Mouse (Mus musculus): ENCODE results near the gene Pusl1.

The Pusl1 gene

DNA sequence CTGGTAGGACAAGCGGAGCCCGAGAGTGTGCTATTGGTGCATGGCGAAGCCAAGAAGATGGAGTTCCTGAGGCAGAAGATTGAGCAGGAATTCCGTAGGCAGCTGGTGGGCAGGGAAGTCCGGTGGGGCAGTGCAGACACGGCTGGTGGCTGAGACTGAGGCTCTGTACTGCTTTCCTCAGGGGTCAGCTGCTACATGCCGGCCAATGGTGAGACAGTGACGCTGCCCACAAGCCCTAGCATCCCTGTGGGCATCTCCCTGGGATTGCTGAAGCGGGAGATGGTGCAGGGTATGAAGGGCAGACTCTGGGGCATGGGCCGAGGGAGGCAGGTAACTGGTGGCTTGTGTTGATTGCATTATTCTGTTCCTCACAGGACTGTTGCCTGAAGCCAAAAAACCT is 3.9 kb downstream of the Pusl1 start:
- DNase-seq (ENCODE audit: low read depth in 1 of 2, low spot score in 2 of 2), result no peak

DNA sequence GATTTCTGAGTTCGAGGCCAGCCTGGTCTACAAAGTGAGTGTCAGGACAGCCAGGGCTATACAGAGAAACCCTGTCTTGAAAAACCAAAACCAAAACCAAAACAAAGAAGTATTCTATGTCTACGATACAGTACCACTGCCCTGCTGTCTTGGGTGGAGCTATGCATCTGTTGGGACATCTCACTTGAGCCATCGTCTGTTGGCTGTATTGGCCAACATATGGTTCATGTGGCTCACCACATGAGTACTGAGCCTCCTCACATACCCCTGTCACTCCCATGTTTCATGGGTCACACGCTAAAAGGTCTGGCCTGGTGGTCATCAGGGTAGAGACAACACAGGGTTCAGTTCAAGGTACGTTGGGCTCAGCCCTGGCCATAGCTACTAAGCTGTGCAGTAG is 5.3 kb downstream of the Pusl1 start:
- no peak for DNase-seq (ENCODE audit: low read depth in 1 of 2, low spot score in 2 of 2)

DNA sequence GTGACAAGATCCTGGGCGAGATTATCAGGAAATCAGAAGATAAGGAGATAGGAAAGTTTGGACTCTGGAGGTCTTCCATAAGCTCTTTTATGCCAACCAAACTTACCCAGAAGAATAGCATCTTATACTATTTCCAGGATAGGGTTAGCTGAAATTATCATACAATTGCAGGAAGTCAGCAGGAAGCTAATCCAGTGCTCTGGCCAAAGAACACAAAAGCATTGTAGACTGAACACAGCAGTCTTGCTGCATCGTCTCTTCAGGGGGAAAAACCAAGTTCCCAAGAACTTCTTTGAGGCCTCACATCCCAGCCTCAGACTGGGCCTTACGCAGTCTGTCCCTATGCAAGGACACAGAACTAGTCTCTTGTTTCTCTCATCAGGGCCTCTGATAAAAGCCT is 8.0 kb downstream of the Pusl1 start:
- no peak for DNase-seq (ENCODE audit: low read depth in 1 of 2, low spot score in 2 of 2)

DNA sequence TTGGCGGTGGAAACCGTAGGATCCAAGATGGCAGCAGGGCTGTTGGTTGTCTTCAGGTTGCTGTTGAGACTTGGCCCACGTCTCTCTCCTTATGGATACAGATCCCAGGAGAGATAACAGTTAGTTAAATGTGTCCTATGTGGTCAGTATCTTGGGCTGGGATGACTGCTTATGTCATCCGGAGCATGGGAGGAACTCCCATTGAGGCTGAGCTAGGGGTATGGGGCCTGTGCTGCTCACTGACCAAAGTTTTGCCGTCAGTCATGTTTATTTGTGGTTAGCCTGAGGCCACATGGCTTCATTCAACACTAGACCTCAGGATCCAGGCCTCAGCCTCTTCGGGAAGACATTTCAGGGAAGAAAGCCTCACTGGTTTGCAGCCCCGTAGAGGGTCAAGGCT is 20.2 kb downstream of the Pusl1 start:
- no peak for DNase-seq (ENCODE audit: low read depth in 1 of 2, low spot score in 2 of 2)

DNA sequence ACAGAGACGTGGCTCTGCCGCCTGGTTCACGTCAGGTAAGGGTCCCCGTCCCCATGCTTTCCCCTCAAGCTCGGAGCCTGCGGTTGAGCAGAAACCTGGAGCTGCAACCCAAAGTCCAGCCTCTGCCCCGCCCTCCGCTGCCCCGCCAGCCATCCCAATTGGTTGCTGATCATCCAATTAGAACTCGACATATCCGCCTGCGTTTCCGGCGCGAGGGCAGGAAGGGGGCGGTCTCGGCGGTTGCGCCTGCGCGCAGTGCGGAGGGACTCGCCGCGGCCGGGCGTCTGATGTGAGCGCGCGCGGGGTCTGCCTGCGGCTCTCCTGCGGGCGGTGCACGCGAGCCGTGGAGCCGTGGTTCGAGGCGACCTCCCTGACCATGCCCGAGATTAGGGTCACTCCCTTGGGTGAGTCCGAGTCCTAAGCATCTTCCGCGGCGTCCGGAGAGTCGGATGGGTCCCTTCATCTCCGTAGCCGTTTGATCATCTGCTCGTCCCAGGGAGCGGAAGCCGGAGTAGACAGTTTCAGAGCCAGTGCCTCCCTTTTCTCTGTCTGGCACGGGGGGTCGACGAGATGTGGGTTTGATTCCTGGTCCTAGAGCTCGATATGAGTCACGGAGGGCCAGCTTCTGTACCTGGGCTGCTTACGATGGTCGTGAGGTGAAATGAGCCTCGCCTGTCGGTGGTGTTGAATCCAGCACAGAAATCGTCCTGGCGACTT is 22.1 kb downstream of the Pusl1 start, which contains the start of the genes Cptp and Ints11:
Gene Cptp, minus strand, starts transcription at position 124 of the 717 bp plus-strand sequence.
Gene Ints11, plus strand, starts transcription at position 230 of the 717 bp plus-strand sequence.
- DNase-seq (ENCODE audit: low read depth in 1 of 2, low spot score in 2 of 2), result peak; percentile 78 to 90

DNA sequence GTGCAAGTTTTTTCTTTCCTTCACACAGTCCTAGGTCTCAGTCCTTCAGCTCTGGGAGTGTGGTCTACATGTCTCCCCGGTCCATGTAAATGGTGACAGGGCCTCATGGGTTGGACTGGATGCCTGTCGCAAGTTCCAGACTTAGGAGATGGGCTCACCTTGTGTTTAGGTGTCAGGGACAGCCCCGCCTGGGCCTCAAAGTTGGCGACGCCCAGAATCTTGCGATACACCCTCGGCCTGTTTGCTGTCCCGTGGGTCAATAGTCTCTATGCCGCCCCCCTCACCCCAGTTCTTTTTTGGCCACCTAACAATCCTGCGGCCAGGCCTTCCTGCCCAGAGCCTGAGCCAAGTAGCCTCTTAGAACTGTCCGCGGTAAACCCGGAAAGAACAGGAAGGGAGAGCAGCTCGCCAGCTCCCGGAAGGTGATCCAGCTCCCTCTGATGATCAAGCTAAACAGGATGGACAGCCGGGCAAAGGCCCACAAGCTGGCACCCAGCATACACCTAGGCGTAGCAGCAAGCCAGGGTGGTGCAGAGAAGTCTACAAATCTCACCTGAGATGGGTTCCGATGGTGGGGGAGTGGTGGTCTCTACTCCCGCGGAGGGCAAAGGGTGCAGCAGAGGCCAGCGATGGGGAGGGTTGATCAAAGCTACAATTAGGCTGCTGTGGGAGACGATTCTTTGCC is 22.8 kb downstream of the Pusl1 start:
- no peak for DNase-seq (ENCODE audit: low read depth in 1 of 2, low spot score in 2 of 2)

DNA sequence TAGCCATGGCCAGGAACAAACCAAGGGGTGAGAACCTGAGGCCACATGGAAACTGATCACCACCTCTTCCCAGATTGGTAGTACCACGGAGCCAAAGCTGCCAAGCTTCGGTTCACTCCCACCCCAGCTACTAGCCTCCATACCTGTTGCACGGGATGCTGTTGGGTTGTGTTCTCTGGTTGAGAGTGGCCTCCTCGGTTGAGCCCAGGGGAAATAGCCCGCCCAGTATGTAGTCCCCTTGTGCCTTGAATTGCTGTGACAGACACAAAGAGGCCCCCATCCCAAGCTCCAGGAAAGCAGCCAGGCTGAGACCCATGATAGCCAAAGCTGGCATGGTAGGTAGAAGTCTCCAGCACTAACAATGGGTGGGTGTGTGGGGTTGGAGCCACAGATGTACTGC is 28.6 kb downstream of the Pusl1 start, which contains the start of gene Tas1r3:
Gene Tas1r3, minus strand, starts transcription at position 362 of the 400 bp plus-strand sequence.
- DNase-seq (ENCODE audit: low read depth in 1 of 2, low spot score in 2 of 2), result no peak

DNA sequence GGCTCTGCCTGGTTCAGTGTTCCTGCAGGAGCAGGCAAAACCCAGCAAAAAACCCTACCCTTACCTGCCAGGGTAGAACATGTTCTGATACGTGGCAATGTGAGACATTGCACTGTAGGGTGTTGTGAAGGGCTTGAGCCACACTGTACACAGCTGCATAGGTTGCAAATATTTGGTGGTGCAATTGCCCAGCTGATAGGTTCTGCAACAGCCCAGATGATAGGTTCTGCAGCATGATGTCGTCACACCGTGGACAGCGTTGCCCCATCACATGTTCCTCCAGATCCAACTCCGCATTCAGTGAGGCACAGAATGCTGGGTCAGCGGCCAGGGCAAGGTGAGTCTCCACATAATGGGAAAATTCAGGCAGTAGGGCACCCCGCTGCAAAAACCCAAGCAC is 29.8 kb downstream of the Pusl1 start:
- no peak for DNase-seq (ENCODE audit: low read depth in 1 of 2, low spot score in 2 of 2)

DNA sequence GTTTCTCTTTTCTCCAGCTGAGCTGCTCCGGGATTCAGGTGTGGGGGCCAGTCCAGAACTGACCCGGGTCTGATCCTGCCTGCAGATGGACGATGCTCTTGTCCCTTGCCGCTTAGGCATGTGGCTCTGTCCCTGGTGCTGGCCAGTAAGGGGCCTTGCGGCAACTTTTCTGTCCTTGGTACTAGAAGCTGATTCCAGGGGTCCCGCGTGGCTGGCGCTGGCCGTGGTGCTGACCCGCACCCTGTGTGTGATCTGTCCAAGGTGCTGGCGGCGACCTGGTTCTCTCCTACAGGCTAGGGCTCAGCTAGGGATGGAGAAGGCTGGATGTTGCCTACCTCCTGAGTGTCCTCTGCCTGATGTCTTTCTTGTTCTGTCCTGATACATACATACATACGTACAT is 32.3 kb downstream of the Pusl1 start:
- DNase-seq (ENCODE audit: low read depth in 1 of 2, low spot score in 2 of 2), result no peak

DNA sequence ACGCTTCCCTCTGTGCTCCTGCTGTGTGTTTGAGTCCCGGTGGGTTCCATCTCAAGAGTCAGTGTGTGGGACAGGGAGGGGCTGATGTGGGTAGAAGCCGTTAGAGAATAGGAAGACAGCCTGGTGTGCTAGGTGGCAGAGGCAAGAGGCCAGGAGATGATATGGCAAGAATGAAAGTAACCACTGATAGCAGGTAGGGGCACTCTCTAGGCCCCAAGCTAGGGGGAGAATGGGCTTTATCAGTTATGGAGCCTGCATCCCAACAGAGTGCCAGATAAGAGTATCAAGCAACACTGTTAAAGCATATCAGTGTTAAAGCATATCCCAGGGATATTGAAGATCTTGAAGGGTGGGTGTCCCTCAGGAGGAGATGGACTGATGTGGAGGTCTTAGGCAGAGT is 34.7 kb downstream of the Pusl1 start:
- DNase-seq (ENCODE audit: low read depth in 1 of 2, low spot score in 2 of 2), result no peak

DNA sequence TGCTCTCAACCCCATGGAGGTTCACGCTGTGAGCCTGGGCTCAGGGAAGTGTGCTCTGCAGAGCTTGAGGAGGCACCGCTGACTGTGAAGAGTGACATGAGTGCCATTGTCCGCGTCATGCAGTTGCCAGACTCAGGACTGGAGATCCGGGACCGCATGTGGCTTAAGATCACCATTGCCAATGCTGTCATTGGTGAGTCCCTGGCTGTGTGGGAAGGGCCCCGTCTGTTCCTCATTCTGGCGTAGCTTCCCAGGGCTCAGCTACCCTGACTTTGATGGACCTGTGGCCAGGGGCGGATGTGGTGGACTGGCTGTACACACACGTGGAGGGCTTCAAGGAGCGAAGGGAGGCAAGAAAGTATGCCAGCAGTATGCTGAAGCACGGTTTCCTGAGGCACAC is 35.5 kb downstream of the Pusl1 start:
- DNase-seq (ENCODE audit: low read depth in 1 of 2, low spot score in 2 of 2), result no peak

DNA sequence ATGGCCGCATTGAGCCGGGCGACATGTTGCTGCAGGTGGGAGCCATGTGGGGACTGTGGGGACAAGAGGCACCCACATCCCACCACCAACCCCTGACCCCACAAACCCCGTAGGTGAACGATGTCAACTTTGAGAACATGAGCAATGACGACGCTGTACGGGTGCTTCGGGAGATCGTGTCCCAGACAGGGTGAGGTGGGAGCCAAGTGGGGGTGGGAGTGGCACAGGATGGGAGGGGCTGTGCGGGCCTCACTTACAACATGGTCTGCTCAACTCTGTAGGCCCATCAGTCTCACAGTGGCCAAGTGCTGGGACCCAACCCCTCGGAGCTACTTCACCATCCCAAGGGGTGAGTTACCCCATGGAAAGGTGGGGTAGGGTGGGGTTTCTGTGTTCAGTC is 36.6 kb downstream of the Pusl1 start:
- DNase-seq (ENCODE audit: low read depth in 1 of 2, low spot score in 2 of 2), result no peak

DNA sequence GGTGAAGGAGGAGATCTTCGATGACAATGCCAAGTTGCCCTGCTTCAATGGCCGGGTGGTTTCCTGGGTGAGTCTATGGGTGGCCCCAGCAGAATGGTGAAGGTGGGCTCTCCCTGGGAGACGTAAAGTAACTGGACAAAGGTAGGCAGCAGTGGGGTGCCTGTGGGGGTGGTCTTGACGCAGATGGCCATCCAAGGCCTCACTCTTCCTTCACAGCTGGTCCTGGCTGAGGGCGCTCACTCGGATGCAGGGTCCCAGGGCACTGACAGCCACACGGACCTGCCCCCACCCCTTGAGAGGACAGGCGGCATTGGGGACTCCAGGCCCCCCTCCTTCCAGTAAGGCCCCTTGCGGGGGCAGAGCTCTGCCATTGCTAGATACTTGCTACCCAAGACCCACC is 38.2 kb downstream of the Pusl1 start:
- DNase-seq (ENCODE audit: low read depth in 1 of 2, low spot score in 2 of 2), result no peak

DNA sequence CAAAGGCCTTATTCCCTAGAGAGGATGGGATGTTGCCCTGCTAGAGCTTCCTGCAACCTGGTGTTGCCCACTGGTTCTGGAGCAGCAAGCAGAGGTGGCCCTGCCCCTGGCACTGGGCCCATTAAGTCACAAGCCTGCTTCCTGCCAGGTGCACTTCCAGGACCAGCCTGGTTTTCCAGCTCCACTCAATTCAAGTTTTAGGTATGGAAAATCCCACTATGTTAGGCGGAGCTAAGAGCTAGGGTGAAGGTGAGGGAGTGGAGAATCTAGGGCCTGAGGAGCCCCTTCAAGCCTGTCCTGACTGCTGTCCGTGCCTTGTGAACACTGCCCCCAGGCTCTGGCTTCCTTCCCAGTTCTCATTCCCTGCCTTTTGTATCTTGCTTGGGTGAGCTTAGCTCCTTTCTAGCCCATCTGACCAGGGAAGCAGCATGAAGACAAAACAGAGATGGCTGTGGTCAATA is 39.6 kb downstream of the Pusl1 start:
- no peak for DNase-seq (ENCODE audit: low read depth in 1 of 2, low spot score in 2 of 2)

DNA sequence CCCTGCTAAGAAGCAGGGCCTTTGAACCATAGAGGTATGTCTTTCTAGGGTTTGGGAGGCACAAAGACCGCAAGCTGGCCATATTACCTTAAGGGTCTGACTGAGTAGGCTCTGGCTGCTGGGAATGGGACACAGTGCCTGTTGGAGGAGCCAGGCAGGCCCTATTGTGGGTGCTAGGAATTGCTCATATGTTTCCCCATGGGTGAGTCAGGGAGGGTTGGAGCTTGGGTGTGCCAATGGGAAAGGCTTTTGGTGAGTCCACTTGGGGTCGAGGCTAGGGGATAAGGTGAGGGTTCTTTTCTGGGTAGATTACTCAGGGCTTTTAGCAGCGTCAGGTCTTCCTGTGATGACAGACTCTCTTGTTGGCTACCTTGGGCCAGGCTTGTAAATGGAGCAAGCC is 40.2 kb downstream of the Pusl1 start:
- DNase-seq (ENCODE audit: low read depth in 1 of 2, low spot score in 2 of 2), result no peak

DNA sequence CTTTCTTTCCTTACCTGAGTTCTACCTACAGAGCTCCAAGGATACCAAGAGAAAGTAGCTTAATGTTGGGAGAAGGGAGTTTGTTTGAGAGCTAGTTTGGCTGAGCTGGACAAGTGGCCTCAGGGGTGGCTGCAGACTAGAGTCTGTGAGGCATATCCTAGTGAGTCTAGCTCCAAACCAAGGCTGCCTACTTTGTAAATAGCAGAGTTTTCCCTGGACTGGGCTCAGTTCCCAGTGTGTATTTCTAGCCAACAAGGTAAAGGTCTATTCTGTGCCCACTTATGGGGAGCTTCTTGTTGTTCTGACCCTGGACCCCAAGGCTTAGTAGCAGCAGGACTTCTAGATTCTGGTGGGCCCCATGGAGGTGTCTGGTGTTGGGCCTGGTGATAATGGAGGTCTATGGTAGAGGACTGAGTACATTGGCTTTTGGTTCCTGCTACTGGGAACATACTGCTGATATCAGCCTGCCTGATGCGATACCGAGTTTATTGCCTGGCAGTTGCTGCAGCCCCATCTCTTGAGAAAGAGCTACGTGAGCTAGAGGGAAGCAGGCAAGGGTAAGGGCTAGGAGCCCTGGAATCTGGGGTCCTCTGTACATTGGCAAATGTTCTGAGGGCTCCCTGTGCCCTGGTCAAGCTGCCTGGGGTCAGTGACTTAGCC is 41.7 kb downstream of the Pusl1 start:
- DNase-seq (ENCODE audit: low read depth in 1 of 2, low spot score in 2 of 2), result no peak

DNA sequence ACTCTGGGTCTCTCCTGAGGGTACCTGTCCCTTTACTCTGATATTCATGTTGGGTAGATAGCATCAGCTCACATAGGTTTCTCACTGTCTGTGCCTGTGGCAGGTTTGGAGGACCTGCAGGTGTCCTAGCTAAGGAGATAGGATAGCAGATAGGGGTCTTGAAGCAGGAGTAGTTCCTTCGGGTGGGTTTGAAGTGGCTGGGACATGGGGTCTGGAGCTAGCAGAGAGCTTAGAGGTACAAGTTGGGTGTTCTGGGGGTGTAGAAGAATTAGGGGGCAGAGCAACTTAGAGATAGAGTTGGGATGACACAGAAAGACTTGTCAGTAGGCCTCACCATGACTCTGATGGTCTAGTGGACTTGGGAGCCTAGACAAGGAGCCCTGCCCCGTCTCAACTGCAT is 42.2 kb downstream of the Pusl1 start:
- no peak for DNase-seq (ENCODE audit: low read depth in 1 of 2, low spot score in 2 of 2)

DNA sequence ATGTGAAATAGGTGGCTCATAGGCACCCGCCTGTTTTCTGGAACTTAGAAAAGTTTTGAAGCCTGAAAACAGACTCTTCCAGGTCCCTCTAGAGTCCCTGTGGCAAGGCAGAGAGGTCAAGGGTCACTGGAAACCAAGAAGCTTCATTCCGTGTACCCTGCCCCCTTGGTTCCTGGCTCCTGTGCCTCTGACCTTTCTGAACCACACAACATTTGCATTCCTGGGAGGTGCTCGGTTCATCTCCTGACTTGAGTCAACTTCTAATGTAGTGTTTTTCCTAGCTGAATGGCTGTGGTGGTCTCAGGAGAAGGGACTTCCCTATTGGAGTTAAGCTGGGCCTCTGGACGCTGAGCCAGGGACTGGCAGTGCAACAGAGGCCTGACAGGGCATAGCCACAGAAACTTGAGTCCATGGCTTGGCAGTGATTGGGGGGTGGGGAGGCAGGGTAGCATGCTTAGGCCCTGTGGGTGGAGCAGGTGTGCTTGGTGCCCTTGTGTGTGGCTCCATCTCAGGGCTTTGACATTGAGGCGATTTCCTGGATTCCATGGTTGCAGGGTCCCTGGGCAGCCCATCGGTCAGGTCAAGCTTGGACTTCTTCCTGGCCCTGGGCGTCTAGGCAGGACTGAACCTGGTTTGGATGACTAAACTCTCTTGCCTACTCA is 43.0 kb downstream of the Pusl1 start:
- no peak for DNase-seq (ENCODE audit: low read depth in 1 of 2, low spot score in 2 of 2)

DNA sequence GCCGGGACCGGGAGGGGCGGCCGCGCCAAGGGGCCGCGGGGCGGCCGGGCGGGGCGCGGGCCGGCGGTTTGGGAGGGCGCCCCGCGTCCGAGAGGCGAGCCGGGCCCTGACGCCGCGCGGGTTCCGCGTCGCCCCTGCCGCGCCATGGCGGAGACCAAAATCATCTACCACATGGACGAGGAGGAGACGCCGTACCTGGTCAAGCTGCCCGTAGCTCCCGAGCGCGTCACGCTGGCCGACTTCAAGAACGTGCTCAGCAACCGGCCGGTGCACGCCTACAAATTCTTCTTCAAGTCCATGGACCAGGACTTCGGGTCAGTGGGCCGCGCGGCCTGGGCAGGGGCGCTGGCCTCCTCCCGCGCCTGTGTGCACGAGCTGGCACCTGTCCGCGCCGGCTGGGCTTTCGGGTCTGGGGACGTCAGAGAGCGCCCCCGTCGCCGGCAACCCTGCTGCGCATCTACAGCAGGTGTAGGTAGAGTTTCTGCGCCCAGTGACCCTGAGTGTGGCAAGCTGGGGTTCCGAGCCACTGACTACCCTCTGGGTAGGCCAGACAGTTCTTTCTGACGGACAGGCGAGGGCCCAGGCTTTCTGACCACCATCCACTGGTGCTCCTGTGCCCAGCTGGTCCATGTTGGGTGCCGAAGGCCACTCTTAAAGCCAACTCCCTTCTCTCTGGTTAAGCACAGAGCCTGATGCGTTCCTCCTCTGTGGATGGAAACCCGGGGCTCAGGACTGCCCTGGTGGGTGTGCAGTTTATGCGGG is 43.8 kb downstream of the Pusl1 start:
- DNase-seq (ENCODE audit: low read depth in 1 of 2, low spot score in 2 of 2), result no peak

DNA sequence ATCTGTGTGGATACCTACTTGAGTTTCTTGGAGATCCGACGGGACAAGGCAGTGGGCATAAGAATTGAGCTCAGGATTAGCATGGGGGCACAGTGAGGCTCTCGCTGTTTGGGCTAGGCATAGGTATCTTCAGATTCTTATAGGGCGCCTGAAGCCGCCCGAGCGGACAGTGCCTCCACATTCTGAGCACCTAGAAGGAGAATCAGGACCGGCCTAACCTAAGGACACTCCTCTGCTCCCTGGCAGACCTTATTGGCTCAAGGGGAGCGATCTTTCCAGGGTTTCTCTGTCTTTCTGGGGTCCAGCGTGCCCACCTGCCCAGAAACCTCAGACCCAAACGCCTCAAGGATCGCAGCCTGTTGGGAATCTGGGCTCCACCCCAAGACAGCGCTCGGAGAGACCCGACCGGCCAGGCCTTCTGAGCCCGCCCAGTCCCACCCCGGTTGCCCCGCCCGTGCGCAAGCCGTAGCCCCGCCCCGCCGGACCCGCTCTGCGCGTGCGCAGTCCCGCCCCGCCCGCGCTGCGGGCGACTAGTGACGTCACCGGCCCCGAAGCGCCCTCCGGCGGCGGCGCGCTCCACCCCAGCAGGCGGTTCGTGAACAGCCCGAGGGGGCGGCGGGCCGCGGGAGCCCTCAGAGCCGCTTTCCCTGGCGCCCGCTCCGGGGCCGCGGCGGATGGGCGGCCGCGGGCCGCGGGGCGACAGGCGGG is 44.6 kb downstream of the Pusl1 start, which contains the start of gene Dvl1:
Gene Dvl1, plus strand, starts transcription at position 532 of the 708 bp plus-strand sequence.
- DNase-seq (ENCODE audit: low read depth in 1 of 2, low spot score in 2 of 2), result peak; percentile 71 to 90
